Mouse (Mus musculus) T-helper 17 cell (primary cell): ENCODE measurements around the gene Olfr68.
"Not testable (repeated sequence)": the region's sequence is repeated elsewhere in the genome, so short reads cannot be mapped to it uniquely, and the experiment has no call there.

ENCODE experiments used
- in situ Hi-C, 2 experiments: fragments of 300-600 bp; cut with MboI, MseI; formaldehyde crosslinking; loops; 1 replicate in 1 of 2; 2 replicates in 1 of 2; pipeline ENCODE4 v1.15.1; 2025; ENCODE audit warnings: high pct_unique_total_duplicates in 2 of 2

Olfr68 gene

DNA sequence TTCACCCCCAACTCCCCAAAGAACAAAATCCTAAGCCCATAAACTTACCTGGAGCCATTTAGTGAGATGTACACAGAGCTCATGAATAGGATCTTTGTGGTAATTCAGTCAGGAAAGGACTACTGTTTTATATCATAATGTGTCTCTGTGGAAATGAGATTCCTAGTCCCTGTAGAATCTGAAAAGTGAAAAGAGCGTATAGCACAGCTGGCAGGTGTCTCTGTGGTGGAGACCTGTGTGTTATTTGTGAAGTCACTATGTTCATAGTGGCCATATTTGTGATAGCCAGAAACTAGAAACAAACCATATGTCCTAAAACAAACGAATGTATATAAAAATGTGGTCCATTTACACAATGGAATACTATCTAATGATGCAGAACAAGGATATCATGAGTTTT lies 8.0 kb downstream of the Olfr68 start, which contains the start of gene Olfr69:
Gene Olfr69, minus strand, starts transcription at position 101 of the 400 bp plus-strand sequence.
- in situ Hi-C loops, result no loop called here

DNA sequence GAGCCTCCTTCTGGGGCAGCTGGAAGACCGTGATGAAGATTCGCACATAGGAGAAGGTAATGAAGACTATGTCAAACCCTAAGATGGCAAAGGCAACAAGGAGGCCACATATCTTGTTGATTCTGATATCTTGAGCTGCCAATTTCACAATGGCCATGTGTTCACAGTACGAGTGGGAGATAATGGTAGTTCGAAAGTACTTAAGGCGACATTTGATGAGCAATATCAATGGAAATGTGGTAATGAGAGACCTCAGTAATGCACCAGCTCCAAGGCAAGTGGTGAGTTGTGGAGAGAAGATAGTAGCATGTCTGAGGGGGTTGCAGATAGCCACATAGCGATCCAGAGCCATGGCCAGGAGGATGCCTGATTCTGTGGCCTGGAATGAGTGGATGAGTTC lies 11.8 kb downstream of the Olfr68 start:
- in situ Hi-C loops, result not testable (repeated sequence)

DNA sequence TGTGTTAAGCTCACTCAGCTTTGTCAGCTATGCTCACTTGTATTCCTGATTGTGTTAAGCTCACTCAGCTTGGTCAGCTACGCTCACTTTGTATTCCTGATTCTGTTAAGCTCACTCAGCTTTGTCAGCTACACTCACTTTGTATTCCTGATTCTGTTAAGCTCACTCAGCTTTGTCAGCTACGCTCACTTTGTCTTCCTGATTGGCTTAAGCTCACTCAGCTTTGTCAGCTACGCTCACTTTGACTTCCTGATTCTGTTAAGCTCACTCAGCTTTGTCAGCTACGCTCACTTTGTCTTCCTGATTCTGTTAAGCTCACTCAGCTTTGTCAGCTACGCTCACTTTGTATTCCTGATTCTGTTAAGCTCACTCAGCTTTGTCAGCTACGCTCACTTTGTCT lies 17.3 kb downstream of the Olfr68 start:
- in situ Hi-C loops, result not testable (repeated sequence)

DNA sequence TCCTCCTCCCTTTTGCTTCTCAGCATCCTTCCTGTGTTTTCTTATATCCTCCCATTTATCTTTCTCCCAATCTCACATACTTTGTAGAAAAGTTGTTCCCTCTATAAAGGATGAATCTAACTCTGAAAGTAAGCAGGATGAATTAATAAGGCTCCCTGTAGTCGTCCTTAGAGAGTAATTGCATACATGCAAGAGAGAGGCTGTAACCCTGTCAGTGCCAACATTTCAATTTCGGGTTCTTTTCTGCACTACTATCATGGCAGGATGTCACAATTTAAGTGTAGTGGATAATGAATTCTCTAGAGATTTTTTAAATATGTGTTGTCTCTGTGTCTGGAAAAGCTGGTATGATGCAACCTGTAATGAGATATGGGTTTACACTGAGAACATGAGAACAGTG lies 22.3 kb downstream of the Olfr68 start, which contains the start of gene Olfr630:
Gene Olfr630, minus strand, starts transcription at position 101 of the 400 bp plus-strand sequence.
- in situ Hi-C loops, result no loop called here

DNA sequence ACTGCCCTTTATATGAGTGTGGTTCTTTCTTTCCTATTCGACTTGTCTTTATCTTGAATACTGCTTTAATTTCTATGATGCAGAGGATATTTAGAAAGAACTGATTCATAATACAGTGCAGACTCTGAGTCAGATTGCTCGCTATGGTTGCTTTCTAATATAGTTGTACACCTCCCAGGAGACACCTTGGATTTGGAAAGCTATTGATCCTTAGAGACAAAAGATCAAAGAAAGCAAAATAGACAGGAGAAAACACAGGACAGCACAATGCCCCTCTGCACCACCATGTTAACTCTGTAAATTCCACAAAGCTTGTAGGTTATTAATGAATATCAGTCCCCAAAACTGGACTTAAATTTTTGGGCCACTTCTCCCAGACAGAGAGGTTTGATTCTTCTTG lies 34.7 kb downstream of the Olfr68 start, which contains the start of gene Olfr629:
Gene Olfr629, minus strand, starts transcription at position 101 of the 400 bp plus-strand sequence.
- in situ Hi-C loops, result no loop called here

DNA sequence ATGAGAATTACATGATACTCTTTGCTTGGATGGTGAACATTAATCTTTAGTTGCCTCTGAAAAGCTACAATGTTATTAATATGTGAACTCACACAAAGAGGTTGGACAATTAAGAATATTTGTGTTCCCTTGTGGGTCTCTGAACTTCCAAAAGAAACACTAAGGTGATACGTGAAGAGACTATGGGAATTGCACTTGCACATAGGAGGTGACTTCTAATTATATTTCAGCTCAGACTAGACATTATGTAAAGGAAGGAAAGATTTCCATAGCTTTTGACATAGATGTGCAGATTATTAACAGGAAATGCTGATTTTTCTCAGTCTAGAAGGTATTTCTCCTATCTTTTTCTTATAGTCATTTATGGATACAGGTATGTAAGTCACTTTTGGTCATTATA lies 49.4 kb downstream of the Olfr68 start, which contains the start of gene Olfr628:
Gene Olfr628, plus strand, starts transcription at position 301 of the 400 bp plus-strand sequence.
- in situ Hi-C loops, result no loop called here
